Mouse (Mus musculus): Measurements from ENCODE around the gene Parn. TPM values are rescaled to one million over a fixed set of nuclear protein-coding genes. Genes with fewer than 3 reads are reported as not detected.
"Not testable (repeated sequence)": the region's sequence is repeated elsewhere in the genome, so short reads cannot be mapped to it uniquely, and the experiment has no call there.

The Parn gene
- total RNA-seq, 2 experiments from 2014 or later, result 27.9 to 28.3 TPM

DNA sequence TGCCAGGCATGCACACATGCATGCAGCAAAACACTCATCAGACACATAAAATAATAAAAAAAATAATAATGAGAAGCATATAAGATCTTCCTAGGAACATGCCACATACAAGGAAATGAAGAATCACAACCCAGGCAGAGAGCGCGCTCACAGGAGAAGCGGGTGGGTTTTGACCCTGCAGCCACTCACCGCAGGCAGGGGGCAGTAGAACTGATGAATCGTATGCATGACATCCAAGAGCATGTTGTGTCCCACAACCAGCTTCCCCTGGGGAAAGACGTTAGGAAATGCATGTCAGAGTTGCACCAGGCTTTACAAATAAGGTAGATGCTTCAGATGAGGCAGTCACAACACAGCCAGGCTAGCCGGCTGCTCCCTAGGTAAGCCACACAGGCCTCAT, 27.9 kb downstream of the Parn start:
- no peak for DNase-seq (ENCODE audit: low spot score in 2 of 2)
- intact Hi-C loops (cut with DNase I), result no loop called here

DNA sequence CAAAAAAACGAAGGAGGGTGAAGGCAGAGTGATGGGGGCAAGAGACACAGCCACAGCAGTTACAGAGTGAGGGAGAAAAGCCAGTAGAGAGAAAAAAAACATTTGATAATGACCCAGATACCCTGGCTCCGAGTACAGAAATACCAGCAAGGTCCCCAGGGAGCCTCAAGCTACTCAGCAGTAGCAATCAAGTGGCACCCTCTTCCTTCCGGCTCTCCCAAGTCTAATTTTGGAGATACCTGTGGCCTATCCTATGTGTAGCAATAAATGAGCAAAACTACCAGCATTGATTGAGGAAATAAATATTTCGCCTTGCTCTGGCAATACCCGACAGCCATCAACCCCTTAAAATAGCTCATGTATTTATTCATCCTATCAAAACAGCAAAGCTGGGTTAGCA, 28.5 kb downstream of the Parn start:
- no peak for DNase-seq (ENCODE audit: low spot score in 2 of 2)

DNA sequence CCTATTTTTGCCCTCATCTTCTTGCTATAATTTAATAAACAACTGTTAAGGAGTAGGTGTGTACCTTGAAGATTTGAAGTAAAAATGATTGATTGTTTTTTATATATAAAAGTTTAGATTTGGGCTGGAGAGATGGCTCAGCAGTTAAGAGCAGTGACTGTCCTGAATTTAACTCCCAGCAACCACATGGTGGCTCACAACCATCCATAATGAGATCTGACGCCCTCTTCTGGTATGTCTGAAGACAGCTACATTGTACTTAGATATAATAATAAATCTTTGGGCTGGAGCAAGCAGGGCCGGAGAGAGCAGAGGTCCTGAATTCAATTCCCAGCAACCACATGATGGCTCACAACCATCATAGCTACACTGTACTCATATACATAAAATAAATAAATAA, 29.8 kb downstream of the Parn start:
- intact Hi-C loops (cut with DNase I); DNase-seq (ENCODE audit: low spot score in 2 of 2): not testable (repeated sequence)

More for the DNA sequence above, 28.5 kb downstream of the Parn start:
- intact Hi-C loops (cut with DNase I), result no loop called here

DNA sequence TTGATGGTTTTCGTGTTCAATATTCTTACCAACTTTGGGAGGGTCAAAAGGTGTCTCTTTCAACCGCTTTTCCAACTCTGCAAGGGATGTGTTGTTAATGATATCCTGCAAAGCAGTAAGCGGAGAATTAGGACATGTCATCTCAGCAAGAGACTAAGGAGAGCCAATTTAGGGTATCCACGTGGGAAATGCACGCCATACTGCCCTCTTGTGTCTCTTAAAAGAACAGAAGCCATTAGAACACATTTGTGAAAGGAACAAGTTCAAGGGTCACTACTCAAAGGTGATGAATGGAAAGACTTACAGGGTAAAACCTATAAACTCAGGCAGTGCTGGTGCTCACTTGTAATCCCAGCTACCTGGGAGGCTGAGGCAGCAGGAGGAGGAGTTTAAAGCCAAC, 39.6 kb downstream of the Parn start:
- DNase-seq (ENCODE audit: low spot score in 2 of 2), result peak in 1 of 2 experiments; percentile 17
- intact Hi-C loops (cut with DNase I), result loop anchor here (10.0 kb wide), 2 partner anchors 94 to 474 kb away; no protein-coding TSS in a partner anchor

DNA sequence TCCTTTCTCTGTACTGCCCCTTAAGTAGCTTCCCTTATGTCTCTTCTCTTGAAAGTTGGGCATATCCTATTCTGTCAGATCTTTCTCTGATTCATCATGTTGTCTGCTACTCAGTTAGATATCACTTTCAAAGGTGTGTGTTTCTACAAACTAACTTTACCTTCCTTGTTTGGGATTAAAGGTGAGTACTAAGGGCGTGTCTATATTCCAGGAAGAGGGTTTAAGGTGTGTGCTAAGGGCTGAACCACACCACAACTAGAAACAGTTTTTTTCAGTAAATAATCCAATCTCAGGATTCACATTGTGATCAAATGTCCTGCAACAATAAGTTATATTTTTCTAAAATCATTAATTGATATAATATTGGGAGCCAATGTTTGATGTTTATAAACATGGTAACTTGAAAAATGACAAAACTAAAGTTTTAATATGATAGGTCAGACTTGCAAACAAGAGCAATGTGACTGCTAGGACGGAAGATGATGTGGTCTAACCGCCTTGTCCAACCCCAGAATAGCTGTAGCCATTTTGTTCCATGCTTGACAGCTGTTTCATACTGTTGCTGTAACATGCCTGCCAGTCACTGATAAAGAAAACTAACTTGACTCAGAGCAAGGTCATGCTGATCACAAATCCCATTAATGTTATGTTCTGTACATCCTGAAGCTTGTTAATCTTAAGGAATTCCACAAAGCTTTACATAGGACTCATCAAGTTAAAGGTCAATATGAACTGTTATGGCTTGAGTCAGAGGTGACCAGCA, 46.0 kb downstream of the Parn start:
- intact Hi-C loops (cut with DNase I), result loop anchor here (10.0 kb wide), 2 partner anchors 87 to 467 kb away; no protein-coding TSS in a partner anchor
- no peak for DNase-seq (ENCODE audit: low spot score in 2 of 2)

GRCm38 (mm10) chr16:13620194-13620593, 47.8 kb downstream of the Parn start:
- DNase-seq (ENCODE audit: low spot score in 2 of 2), result no peak
- intact Hi-C loops (cut with DNase I), result loop anchor here (10.0 kb wide), 2 partner anchors 85 to 465 kb away; no protein-coding TSS in a partner anchor

- intact Hi-C loops (cut with DNase I), result no loop called here
- DNase-seq (ENCODE audit: low spot score in 2 of 2), result no peak
These were observed 52.7 kb downstream of the Parn start for GRCm38 (mm10) chr16:13615276-13615675.

DNA sequence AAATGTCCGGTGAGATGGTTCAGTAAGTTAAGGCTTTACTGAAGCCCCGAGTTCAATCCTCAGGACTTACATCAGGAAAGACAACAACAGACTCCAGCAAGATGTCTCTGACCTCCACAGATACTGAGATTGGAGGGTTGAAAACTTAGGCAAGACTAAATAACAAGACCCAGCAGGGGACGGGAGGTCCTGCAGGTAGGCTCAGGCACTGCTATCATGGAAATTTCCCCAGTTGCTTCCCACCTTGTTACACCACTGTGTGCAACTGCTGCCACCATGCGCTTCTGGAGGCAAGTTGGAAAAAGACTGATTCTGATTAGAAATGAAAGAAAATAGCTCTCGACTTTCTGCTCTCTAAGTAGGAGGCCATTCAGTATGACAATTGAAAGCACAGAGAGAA, 55.4 kb downstream of the Parn start:
- no peak for DNase-seq (ENCODE audit: low spot score in 2 of 2)
- intact Hi-C loops (cut with DNase I), result loop anchor here (5.0 kb wide), 1 partner anchor 165 kb away; no protein-coding TSS in a partner anchor

- DNase-seq (ENCODE audit: low spot score in 2 of 2), result peak in 1 of 2 experiments; percentile 11
- intact Hi-C loops (cut with DNase I), result loop anchor here (5.0 kb wide), 1 partner anchor 165 kb away; no protein-coding TSS in a partner anchor
These were observed 55.9 kb downstream of the Parn start for GRCm38 (mm10) chr16:13612058-13612457.

GRCm38 (mm10) chr16:13611399-13611798, 56.6 kb downstream of the Parn start:
- DNase-seq (ENCODE audit: low spot score in 2 of 2), result no peak
- intact Hi-C loops (cut with DNase I), result loop anchor here (5.0 kb wide), 1 partner anchor 164 kb away; no protein-coding TSS in a partner anchor

DNA sequence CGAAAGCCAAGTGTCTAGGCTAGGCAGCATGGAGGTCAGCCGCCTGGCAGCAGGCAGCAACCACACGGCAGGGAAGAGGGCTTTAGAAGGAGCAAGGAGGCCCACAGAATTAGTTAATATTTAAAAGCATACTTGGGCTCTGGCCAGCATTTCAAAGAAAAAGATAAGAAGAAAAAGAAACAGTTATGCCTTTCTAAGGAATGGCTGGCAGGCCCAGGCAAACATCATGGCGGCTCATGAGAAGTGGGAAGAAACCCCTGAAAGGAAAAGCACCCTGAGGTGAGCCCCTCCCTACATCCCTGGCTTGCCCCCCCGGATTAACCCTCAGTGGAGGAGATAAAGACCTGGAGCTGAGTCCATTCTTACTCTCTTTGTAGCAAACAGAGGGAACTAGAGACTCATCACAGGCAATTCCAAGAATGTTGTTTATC, 57.0 kb downstream of the Parn start:
- DNase-seq (ENCODE audit: low spot score in 2 of 2), result no peak
- intact Hi-C loops (cut with DNase I), result loop anchor here (5.0 kb wide), 1 partner anchor 164 kb away; no protein-coding TSS in a partner anchor

DNA sequence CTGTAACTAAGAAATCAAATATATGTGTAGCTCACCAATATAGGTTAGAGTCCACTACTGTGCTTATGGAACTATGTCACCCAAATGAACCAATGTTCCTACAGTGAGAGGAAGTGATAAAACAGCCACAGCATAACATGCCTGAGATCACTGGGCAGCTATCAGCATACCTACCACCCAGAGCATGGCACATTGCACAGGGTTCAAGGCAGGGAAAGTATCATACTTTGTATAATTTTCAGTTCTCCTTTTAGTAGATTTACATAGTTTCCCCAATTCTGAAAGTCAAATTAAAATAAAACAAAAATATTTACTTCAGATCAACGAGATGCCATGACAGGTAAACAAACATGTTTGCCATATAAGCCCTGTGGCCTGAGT, 59.3 kb downstream of the Parn start:
- intact Hi-C loops (cut with DNase I), result no loop called here
- no peak for DNase-seq (ENCODE audit: low spot score in 2 of 2)

DNA sequence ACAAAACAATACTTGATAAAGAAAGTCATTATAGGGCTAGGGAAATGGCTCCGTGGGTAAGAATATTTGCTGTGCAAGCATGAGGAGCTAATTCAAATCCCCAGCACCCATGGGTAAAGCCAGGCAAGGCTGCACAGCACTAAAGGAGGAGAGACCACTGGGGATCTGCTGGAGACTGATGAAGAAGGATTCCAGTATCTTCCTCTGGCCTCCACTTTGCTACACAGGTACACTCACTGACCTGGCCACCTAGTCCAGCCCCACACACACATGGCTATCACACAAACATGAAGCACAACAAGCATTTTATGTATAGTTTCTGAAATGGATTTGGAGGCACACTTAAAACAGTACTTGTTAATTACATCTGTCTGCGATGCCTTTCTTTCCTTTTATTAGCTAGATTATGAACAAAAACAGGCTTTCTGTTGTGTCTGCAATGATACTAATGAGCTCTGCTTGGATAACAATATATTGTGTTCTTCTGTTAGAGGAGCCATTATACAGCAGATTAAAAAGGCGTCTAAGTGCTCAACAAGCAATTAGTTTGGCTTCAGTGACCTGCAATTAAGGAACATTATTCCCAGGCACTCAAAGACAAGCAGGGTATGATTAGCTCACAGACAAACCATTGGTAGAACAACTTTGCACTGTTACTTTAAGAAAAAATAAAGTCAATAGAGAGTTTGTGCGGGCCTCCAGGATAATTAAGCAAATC, 59.8 kb downstream of the Parn start:
- intact Hi-C loops (cut with DNase I), result no loop called here
- no peak for DNase-seq (ENCODE audit: low spot score in 2 of 2)

DNA sequence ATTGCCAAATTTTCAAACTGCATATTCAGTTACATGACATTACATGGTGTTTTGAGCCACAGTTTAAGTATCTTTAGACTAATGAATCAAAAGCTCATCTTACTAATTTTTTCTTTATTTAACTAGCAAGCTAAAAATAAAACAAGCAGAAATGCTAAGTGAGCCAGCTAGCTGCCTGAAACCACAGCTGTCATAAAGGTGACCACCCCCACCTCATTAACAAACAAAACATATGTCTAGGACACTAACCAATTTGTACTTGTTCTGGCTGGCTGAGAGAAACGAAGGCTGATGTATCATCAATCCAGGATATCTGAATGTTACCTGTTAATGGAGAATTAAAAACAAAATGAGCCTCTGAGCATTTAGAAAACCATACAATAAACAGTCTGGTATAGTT, 65.2 kb downstream of the Parn start:
- DNase-seq (ENCODE audit: low spot score in 2 of 2), result no peak
- intact Hi-C loops (cut with DNase I), result no loop called here

GRCm38 (mm10) chr16:13589049-13589408, 78.9 kb downstream of the Parn start:
- DNase-seq (ENCODE audit: low spot score in 2 of 2), result no peak
- intact Hi-C loops (cut with DNase I), result no loop called here

- peak in 1 of 2 experiments; percentile 8 for DNase-seq (ENCODE audit: low spot score in 2 of 2)
- intact Hi-C loops (cut with DNase I), result no loop called here
These were observed 79.6 kb downstream of the Parn start for GRCm38 (mm10) chr16:13588182-13589048.

GRCm38 (mm10) chr16:13585234-13585633, 82.7 kb downstream of the Parn start:
- DNase-seq (ENCODE audit: low spot score in 2 of 2), result peak in 1 of 2 experiments; percentile 12
- intact Hi-C loops (cut with DNase I), result no loop called here

GRCm38 (mm10) chr16:13580784-13581183, 87.2 kb downstream of the Parn start:
- intact Hi-C loops (cut with DNase I), result no loop called here
- DNase-seq (ENCODE audit: low spot score in 2 of 2), result no peak

- intact Hi-C loops (cut with DNase I), result no loop called here
- no peak for DNase-seq (ENCODE audit: low spot score in 2 of 2)
These were observed 88.0 kb downstream of the Parn start for GRCm38 (mm10) chr16:13580016-13580415.

DNA sequence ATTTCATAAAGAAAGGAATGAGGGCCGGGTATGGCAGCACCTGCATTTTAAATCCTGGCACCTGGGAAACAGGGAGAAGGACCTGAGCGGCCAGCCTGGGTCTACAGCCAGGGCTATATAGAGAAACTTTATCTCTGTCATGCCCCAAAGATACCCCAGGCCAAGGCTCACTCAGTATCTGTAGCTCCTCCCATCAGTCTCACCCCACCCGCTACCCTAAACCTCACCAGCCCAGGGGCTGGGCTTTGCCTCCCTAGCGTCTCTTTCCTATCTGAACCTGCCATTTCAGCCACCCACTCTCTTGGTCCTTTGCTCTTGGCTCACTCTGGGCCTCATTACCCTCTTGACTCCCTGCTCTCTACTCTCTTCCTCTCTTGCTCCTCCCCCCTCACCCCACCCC, 92.7 kb downstream of the Parn start:
- intact Hi-C loops (cut with DNase I), result no loop called here
- no peak for DNase-seq (ENCODE audit: low spot score in 2 of 2)
